Mouse (Mus musculus): ENCODE data around the gene Kcnh1.

DNA sequence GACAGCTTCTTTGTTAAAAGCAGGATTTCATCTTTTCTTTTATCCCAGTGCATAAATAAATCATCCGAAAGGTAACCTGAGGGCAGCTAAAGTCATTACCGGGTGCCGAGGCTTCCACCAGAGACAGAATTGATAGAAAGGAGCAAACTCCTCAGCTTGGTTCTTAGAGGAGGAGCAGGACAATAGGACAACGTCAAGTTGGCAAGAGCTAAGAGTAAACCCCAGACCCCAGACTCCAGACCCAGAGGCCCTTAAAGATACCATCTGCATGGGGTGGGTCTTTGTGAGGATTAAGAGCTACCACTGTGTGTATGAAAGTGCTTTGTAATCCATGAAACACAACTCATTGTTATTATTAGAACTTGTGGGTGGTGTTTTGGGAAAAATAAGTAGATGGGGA is 121.9 kb downstream of the Kcnh1 start:
- no peak for TF ChIP-seq CTCF (IDR thresholded peaks at IDR 0.05; ENCODE audit: low read depth, low read length)
- no peak for TF ChIP-seq GATA1 (IDR thresholded peaks at IDR 0.05; ENCODE audit: borderline replicate concordance, low read length)
- no peak for TF ChIP-seq TAL1 (conservative IDR thresholded peaks at IDR 0.05; ENCODE audit: low read depth, low read length)

Measured in G1E (cell line).